Mouse (Mus musculus) intestine, embryonic 14.5 days (tissue): ENCODE results near the gene Usp40. TPM values are rescaled to one million over a fixed set of nuclear protein-coding genes. Genes with fewer than 3 reads are reported as not detected.
"Not testable (repeated sequence)": the region's sequence is repeated elsewhere in the genome, so short reads cannot be mapped to it uniquely, and the experiment has no call there.

Experiments used
- ATAC-seq: fragments of 200-750 bp; cut with Nextera tagmentation; replicated peaks from 2 replicates; pipeline ENCODE4 v1.8.0; 2017; ENCODE audit warnings: low read depth, moderate number of reproducible peaks, moderate TSS enrichment, moderate library complexity; ENCODE audit not compliant: low FRiP score, low TSS enrichment
- DNase-seq: peaks from one replicate; pipeline ENCODE4 v3.0.0-alpha.2; 2018; ENCODE audit warnings: low spot score
- H3K27ac ChIP-seq: fragments of 300-500 bp; sonication (generic); 2 replicates; pipeline ENCODE4 v1.5.1; 2014; ENCODE audit warnings: low read depth, mild to moderate bottlenecking, control low read depth
- H3K27me3 ChIP-seq: fragments of 300-500 bp; sonication (generic); replicated peaks from 2 replicates; pipeline ENCODE4 v1.6.1; 2014; ENCODE audit warnings: low read length, control low read depth; ENCODE audit not compliant: control insufficient read depth, insufficient read depth
- H3K36me3 ChIP-seq: fragments of 300-500 bp; sonication (generic); 2 replicates; pipeline ENCODE4 v1.6.1; 2014; ENCODE audit warnings: low read length, control low read depth; ENCODE audit not compliant: control insufficient read depth, insufficient read depth
- H3K4me1 ChIP-seq: fragments of 300-500 bp; sonication (generic); replicated peaks from 2 replicates; pipeline ENCODE4 v1.6.1; 2014; ENCODE audit warnings: low read length, control low read depth, mixed read lengths; ENCODE audit not compliant: control insufficient read depth, insufficient read depth
- H3K4me2 ChIP-seq: fragments of 300-500 bp; sonication (generic); 2 replicates; pipeline ENCODE4 v1.6.1; 2014; ENCODE audit warnings: low read length
- H3K4me3 ChIP-seq: fragments of 300-500 bp; sonication (generic); 2 replicates; pipeline ENCODE4 v1.5.1; 2014; ENCODE audit warnings: low read depth, low read length, control low read depth, mixed read lengths
- H3K9ac ChIP-seq: fragments of 300-500 bp; sonication (generic); 2 replicates; pipeline ENCODE4 v1.6.1; 2014; ENCODE audit warnings: mild to moderate bottlenecking, low read length
- H3K9me3 ChIP-seq: fragments of 300-500 bp; sonication (generic); 2 replicates; pipeline ENCODE4 v1.6.1; 2016; ENCODE audit warnings: low read length, control low read depth; ENCODE audit not compliant: control insufficient read depth
- WGBS: fragments of 180-500 bp; shearing (Covaris S2); extraction: QIAGEN DNeasy Blood & Tissue Kit; methylation state at CpG from one replicate; pipeline ENCODE4 v1.1.7; 2014; 5-methylcytosine and 5-hydroxymethylcytosine counted together
- polyA plus RNA-seq: library from polyadenylated mRNA; unstranded; fragments of >200 nt; fragmentation: Nextera tagmentation; extraction: Ambion mirVana; gene quantifications from 2 replicates; pipeline ENCODE4 v1.2.1, GENCODE M21; 2014

Gene Usp40
- polyA plus RNA-seq, result 31.0 and 36.9 TPM in 2 replicates

DNA sequence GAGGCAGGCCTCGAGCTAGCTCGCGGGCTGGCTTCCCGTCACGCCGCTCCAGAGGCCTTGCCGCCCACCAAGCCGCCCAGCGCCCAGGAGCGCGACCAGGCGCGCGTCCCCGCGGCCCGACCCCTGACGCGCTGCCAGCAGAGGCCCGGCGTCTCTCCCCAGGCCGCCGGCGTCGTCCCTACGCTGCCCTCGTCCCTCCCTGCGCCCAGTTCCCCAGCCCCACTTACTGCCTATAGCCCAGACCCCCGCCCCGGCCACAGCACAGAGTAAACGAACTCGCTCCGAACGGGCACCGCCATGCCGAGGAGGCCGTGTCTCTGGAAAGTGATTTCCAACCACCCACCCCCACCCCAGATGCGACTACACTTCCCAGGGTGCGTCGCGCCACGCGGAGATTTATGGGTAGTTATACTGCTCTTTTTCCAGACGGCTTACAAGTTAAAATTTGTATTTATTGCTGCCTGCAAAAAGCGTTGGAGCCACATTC lies at the start of gene Usp40:
Gene Usp40 (minus strand): TSS at position 341 of the 487 bp plus-strand sequence.
- H3K36me3 ChIP-seq, result peaks cover 19% of the 10 kb centered on the region
- H3K27ac ChIP-seq, result peak within 1 kb of the TSS; percentile 85
- no peaks in the 10 kb centered on the region for H3K27me3 ChIP-seq
- peak within 1 kb of the TSS; percentile 72 for H3K4me2 ChIP-seq
- H3K9ac ChIP-seq, result peak within 1 kb of the TSS; percentile 83
- peak; percentile 93 for DNase-seq
- WGBS, result under 1% methylated on average over 45 of the region's 45 CpGs
- peak; percentile 91 for ATAC-seq
- no peaks in the 10 kb centered on the region for H3K9me3 ChIP-seq
- H3K4me3 ChIP-seq, result peak within 1 kb of the TSS; percentile 61
- peaks cover 4% of the 10 kb centered on the region; the same call in 1 of the 2 replicates for H3K4me1 ChIP-seq

DNA sequence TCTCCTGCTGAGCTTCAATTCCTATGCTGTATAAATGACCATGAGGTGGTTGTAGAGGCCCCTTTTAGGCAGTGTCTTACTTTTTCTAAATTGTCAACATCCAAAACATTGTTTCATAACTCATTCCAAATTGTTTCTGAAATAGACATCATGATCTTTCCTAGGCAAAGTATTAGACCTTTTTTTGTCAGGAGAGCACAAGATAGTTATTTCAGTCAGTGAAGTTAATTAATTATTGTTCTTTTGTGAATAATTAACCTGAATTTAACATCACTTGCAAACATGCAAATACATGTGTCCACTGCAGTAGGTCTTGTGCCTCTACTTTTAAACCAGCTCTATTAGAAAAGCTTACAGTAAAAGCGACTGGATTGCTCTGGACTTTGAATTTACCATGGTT lies 46.7 kb upstream of the Usp40 start, which contains the start of gene Ugt1a10:
Gene Ugt1a10 (plus strand): TSS at position 301 of the 400 bp plus-strand sequence.
- H3K4me2 ChIP-seq, result no peak within 1 kb of the TSS
- ATAC-seq (no peak), DNase-seq (no peak)
- H3K9me3 ChIP-seq, result no peaks in the 10 kb centered on the region
- H3K27ac ChIP-seq, result no peak within 1 kb of the TSS
- 76% methylated on average over 1 of the region's 1 CpGs for WGBS
- no peaks in the 10 kb centered on the region for H3K4me1 ChIP-seq
- H3K36me3 ChIP-seq, result no peaks in the 10 kb centered on the region
- H3K27me3 ChIP-seq, result no peaks in the 10 kb centered on the region
- H3K4me3 ChIP-seq, result no peak within 1 kb of the TSS
- H3K9ac ChIP-seq, result no peak within 1 kb of the TSS

DNA sequence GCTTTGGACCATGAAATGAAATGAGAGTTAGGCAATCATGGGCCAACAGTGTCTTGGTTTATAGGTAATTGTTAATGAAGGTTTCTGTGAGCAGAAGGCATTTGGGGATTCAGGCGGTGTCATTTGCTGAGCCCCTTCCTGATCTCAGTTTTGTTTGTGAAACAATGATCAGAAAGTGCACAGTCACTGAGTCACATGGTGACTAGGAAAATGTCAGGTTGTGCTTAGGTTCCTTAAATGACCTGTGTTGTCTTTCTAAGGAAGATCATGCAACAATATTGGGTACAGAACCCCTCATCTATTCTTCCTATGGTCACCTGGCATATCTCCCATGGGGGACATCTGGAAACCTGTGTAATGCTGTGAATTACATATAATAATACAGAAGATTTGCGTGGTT lies 39.1 kb upstream of the Usp40 start:
- WGBS, result 92% methylated on average over 2 of the region's 2 CpGs

DNA sequence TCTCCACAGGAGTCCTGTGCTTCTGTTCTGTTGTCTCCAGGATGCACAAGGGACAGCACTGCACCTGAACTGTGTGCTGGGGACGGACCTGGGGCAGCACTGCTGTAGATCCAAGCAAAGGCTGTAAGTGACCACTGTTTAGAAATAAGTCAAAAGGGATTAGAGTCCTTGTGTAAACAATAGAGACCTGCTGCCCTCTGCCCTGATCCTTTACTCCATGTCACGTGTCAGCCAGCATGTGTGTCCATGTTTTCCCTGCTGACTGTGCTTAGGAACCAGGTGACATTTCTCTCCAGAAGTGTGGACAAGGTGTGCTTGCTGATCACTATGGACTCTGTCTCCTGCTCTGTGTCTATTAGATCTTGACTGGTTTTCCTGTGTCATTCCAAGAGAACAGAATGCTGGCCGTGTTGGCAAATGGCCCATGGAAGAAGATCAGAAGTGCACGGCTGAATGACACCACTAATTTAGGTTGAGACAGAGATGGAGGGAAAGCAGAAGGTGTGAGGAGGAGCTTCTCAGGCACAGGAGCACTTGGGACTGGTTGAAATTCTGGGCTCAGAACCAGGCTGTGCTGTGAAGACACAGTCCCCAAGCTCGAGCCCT lies 36.6 kb upstream of the Usp40 start:
- DNase-seq, H3K36me3 ChIP-seq, H3K27ac ChIP-seq, H3K27me3 ChIP-seq, H3K9me3 ChIP-seq, H3K4me2 ChIP-seq, H3K4me3 ChIP-seq, H3K9ac ChIP-seq, ATAC-seq, H3K4me1 ChIP-seq: not testable (repeated sequence)
- WGBS, result 53% methylated on average over 3 of the region's 5 CpGs

More for the DNA sequence above, 39.1 kb upstream of the Usp40 start:
- not testable (repeated sequence) for H3K4me2 ChIP-seq, DNase-seq, H3K27ac ChIP-seq, ATAC-seq, H3K27me3 ChIP-seq, H3K4me3 ChIP-seq, H3K9ac ChIP-seq, H3K4me1 ChIP-seq, H3K9me3 ChIP-seq, H3K36me3 ChIP-seq

DNA sequence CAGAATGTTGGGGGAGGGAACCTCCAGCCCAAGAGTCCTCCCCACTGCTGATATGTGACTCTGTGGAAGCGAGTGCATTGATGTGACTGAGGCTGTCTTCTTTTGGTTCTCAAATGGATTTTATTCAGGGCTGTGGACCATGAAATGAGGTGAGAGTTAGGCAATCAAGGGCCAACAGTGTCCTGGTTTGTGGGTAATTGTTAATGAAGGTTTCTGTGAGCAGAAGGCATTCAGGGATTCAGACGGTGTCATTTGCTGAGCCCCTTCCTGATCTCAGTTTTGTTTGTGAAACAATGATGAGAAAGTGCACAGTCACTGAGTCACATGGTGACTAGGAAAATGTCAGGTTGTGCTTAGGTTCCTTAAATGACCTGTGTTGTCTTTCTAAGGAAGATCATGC lies 34.7 kb upstream of the Usp40 start:
- not testable (repeated sequence) for H3K4me2 ChIP-seq, ATAC-seq, H3K27ac ChIP-seq, DNase-seq, H3K4me1 ChIP-seq, H3K27me3 ChIP-seq, H3K36me3 ChIP-seq, H3K9ac ChIP-seq, H3K4me3 ChIP-seq, H3K9me3 ChIP-seq
- WGBS, result 91% methylated on average over 1 of the region's 2 CpGs

DNA sequence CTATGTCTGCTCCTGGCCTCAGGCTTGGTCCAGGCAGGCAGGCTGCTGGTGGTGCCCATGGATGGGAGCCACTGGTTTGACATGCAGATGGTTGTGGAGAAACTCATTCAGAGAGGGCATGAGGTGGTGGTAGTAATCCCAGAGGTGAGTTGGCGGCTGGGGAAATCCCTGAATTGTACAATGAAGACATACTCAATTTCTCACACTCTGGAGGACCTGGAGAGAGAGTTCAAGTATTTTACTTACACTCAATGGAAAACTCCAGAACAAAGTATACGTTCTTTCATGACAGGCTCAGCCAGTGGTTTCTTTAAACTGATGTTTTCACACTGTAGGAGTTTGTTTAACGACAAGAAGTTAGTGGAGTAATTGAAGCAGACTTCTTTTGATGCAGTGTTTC lies 16.9 kb upstream of the Usp40 start:
- WGBS, result 74% methylated on average over 3 of the region's 3 CpGs
- not testable (repeated sequence) for H3K4me3 ChIP-seq, H3K4me1 ChIP-seq, H3K9ac ChIP-seq, ATAC-seq, H3K36me3 ChIP-seq, DNase-seq, H3K27me3 ChIP-seq, H3K27ac ChIP-seq, H3K9me3 ChIP-seq, H3K4me2 ChIP-seq

DNA sequence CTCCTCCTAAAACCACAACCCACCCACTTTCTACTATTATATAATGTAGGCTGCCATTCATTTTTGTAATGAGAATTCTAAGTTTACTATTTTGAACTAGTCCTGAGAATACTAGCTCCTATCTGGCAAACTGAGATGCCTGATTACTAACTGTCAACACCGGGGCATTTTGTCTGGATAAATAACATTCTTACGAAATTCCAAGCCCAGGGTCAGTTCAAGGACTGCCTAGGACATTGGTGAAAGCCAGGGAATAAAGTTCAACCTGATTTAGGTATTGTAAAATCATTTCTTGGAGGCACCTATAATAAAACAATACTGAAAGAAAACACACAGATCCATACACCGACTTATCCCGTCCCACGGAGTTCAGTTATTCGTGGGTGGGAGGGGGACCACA lies 7.0 kb upstream of the Usp40 start:
- no peaks in the 10 kb centered on the region for H3K27me3 ChIP-seq
- no peak for DNase-seq
- no peak overlapping the region for H3K4me3 ChIP-seq
- H3K9me3 ChIP-seq, result no peaks in the 10 kb centered on the region
- H3K36me3 ChIP-seq, result no peaks in the 10 kb centered on the region
- ATAC-seq, result no peak
- no peak overlapping the region for H3K4me2 ChIP-seq
- H3K4me1 ChIP-seq, result no peaks in the 10 kb centered on the region
- no peak overlapping the region for H3K27ac ChIP-seq
- H3K9ac ChIP-seq, result no peak overlapping the region
- WGBS, result 89% methylated on average over 6 of the region's 6 CpGs

DNA sequence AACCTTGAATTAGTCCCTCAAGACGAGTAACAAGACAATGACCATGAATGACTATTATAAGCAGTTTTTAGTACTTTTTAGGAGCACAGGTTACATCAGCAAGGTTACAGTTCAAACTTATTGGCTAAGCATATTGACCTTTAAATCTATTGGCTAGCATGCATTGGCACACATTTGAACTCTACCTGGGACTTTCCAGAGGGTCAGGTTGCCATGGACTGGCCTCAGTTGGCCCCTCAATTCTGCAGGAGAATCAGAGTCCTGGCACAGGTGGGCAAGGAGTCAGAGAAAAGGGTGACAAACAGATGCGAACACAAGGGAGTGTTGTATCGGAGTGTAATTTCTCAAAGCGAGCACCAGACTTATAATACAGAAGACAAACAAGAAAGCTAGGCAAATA lies 6.3 kb upstream of the Usp40 start:
- no peak overlapping the region for H3K27ac ChIP-seq
- H3K4me1 ChIP-seq, result no peaks in the 10 kb centered on the region
- H3K9ac ChIP-seq, result no peak overlapping the region
- DNase-seq, result no peak
- H3K27me3 ChIP-seq, result no peaks in the 10 kb centered on the region
- WGBS, result 93% methylated on average over 4 of the region's 4 CpGs
- no peak overlapping the region for H3K4me3 ChIP-seq
- no peak overlapping the region for H3K4me2 ChIP-seq
- ATAC-seq, result no peak
- H3K36me3 ChIP-seq, result no peaks in the 10 kb centered on the region
- no peaks in the 10 kb centered on the region for H3K9me3 ChIP-seq

DNA sequence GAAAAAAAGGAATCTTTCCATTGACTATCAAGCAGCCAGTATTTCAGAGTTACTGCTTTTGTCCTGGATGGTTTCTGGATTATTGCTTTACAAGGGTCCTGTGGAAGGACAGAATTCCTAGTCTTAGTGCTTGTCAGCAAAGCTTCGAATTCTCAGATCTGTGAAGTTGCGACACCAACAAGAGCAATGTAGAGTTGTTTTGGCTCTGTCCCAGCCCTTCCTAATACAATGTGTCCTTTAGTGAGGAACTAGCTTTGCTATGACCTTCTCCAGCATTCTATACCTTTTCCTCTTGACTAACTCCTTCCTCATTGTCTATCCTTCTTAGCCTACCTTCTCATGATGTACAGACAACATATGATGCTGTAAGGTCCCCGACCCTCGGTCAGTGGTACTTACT lies 5.8 kb upstream of the Usp40 start:
- Histone ChIP-seq H3K27ac (no peak overlapping the region), H3K9me3 (no peaks in the 10 kb centered on the region), H3K4me1 (no peaks in the 10 kb centered on the region), H3K4me3 (no peak overlapping the region), H3K4me2 (no peak overlapping the region), H3K9ac (no peak overlapping the region), H3K27me3 (no peaks in the 10 kb centered on the region), H3K36me3 (no peaks in the 10 kb centered on the region)
- DNase-seq (no peak), ATAC-seq (no peak)
- WGBS, result 94% methylated on average over 4 of the region's 4 CpGs
